Mouse (Mus musculus) bone marrow macrophage, adult 2 months (primary cell): ENCODE data around the gene Pepd.

ENCODE experiments used
- CTCF ChIP-seq: IDR thresholded peaks from 2 replicates; pipeline ENCODE4 v1.5.1; 2012; ENCODE audit warnings: low read depth, mild to moderate bottlenecking, low read length, moderate library complexity
- POLR2A ChIP-seq: IDR thresholded peaks from 2 replicates; pipeline ENCODE4 v1.6.1; 2012; ENCODE audit warnings: mild to moderate bottlenecking, low read depth, low read length, borderline replicate concordance

GRCm38 (mm10) chr7:35057569-35057968, 145.4 kb downstream of the Pepd start:
- TF ChIP-seq CTCF (no peak), POLR2A (no peak)
